Mouse (Mus musculus) right cerebral cortex, postnatal 14 days (tissue): ENCODE data around the gene Pank4.

Experiments
- DNase-seq: peaks from one replicate; pipeline ENCODE4 v3.0.0; 2022

Gene Pank4

GRCm38 (mm10) chr4:154972546-154972945 is 8.6 kb downstream of the Pank4 start:
- no peak for DNase-seq

GRCm38 (mm10) chr4:154974163-154974611 is 10.3 kb downstream of the Pank4 start:
- no peak for DNase-seq

DNA sequence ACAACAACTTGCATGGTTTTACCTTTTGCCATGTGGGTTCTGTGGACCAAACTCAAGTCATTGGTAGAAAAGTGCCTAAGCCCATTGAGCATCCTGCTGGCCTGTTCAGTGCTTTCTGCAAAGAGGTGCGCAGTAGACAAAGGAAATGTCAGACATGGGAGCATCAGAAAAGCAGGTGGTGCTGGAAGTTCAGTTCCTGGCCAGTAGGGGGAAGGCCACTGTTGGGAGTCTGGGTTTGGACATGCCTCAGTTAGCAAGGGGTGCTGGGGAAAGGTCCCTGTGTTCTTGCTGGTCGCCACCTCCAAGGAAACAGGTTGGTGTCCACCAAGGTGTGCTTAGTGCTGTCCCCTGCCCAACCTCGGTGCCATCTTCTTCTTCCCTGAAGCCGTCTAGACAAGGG is 16.2 kb downstream of the Pank4 start:
- DNase-seq = no peak

- no peak for DNase-seq
Observed at GRCm38 (mm10) chr4:154981076-154981475, 17.2 kb downstream of the Pank4 start.

- DNase-seq = peak; percentile 78
Observed at GRCm38 (mm10) chr4:154981530-154981929, 17.6 kb downstream of the Pank4 start.

GRCm38 (mm10) chr4:154982247-154983120 is 18.6 kb downstream of the Pank4 start:
- DNase-seq = no peak

GRCm38 (mm10) chr4:154983767-154984166 is 19.8 kb downstream of the Pank4 start:
- no peak for DNase-seq

DNA sequence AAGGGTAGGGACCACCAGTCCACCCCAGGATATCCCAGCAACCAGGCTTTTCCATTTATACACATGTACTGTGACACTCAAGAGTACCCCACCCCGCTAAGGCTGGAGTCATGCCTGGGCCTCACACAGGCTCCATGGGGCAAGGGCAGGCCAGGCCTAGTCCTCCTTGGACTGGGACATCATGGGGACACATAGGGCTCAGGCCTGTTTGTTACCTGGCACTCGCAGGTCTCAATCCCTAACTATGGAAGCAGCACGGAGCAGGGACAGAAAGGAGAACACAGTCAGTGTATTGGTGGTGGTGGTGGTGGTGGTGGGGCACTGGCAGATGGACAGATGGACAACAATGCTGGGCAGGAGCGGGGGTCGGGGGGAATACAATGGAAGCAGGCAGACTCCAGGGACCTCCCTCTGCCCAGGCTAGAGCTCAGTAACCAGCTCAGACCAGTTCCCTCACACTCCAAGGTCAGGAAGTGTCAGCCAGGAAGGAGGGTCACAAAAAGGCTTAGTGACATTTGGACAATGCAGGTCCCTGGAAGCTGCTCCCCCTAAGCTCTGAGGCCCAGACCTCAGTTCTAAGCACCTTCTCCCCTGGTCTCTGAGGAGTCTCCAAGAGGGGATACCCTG is 21.3 kb downstream of the Pank4 start:
- DNase-seq = no peak

DNA sequence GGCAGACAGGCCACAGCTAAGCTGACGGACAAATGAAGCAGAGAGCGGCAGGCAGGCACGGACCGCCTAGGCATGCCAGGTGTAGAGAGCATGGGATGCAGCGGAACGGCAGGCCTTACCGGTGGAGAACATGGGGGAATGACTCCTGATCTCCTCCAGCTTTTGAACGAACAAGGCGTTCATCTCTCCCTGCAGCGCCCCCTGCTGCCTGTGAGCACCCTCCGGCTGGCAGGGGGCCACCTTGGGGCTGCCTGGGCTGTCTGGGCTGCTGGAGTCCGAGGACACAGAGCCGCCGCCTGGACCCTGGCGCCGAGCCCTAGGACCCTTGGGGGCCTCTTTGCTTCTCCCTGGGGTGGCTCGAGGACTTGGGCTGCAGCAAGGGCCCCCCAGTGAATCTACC is 22.2 kb downstream of the Pank4 start:
- peak; percentile 89 for DNase-seq

- no peak for DNase-seq
Observed at GRCm38 (mm10) chr4:154986750-154987149, 22.8 kb downstream of the Pank4 start.

- no peak for DNase-seq
Observed at GRCm38 (mm10) chr4:154994876-154995275, 31.0 kb downstream of the Pank4 start.

DNA sequence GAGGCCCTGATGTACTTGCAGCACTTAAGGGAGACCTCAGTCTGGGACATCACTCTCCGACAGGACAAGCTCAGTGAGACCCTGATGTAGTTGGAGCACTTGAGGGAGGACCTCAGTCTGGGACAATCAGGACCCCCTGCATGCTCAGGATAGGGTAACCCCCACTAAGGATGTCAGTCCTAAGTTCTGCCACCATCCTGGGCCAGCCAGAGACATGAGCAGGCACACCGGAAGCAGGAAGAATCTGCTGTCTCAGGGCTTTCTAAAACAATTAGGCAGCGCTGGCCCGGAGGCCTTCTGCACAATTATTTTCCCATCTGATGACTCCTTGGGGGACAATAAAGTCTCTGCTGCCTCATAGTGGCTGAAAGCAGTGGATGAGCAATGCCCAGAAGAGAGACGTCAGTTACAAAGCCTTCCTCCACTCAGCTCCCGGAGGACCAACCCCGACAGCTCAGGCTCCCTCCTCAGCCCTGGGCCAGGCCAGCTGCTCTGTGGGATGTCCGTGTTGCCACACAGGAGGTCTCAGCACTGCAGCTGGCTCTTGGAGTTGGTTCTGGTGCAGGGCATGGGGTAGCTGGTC is 32.7 kb downstream of the Pank4 start:
- no peak for DNase-seq

- DNase-seq = no peak
Observed at GRCm38 (mm10) chr4:154999379-154999778, 35.5 kb downstream of the Pank4 start.

DNA sequence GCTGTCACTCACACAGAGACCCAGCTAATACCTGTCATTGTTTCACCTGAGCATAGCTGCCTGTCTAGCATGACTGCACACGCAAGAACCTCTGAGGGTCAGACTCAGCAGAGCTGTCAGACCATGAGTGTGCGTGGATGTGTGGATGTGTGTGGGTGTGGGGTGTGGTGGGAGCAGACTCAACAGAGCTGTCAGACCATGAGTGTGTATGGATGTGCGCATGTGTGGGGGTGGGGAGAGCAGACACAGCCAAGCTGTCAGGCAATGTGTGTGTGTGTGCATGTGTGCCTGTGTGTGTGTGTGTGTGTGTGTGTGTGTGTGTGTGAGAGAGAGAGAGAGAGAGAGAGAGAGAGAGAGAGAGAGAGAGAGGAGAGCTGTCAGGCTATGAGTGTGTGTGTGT is 41.4 kb downstream of the Pank4 start:
- DNase-seq = no peak

DNA sequence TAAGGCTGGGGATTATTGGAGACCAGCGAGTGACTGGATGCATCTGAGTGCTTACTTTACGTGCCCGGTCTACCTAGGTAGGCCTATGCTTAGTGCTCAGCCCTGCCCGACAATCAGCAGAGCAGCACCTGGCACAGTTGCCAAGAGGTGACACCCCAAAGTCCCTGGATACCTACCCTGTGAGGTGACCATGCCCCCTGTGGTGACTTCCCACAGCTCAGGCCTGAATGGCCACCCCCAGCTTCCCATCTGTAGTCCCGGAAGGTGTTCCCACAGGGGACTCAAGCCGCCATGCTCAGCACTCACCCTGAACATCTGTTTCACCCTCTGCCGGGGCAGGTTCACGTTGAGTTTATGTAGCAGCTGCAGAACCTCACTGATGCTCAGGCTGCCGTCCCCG is 42.4 kb downstream of the Pank4 start:
- DNase-seq = no peak

DNA sequence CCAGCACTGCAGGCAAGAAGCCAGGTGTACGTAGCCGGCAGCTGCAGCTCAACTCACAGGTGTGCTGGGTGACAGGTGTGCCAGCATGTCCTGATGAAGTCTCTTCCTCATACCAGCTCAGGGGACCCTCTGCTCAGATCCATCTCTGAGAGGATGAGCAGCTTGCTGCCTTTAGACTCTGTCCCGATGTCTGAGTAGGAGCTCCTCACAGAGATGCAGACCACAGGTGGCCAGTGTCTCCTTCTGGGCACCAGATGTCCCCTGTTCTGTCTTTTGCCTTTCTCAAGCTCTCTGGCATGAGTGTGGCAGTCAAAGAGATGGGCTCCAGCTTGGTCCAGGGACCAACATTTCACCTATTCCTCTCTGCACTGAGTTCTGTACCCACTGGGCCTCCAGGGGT is 43.7 kb downstream of the Pank4 start:
- DNase-seq = no peak

DNA sequence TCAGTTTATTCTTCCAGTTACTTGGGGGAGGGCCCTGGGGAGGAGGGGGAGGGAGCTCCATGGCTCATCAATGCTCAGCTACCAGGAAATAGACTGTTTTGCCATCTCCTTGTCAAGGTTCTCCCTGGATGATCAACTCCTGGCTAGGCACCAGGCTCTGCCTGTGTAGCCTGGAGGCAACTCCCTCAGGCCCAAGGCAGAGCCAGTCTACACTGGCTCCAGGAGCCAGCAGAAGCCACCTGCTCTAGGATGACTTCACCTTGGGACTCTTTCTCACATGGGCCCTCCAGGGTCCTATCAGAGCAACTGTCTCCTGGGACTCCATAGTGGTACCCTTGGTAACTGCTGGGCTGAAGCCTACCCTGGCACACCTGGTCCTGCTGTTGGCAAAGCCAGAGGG is 44.2 kb downstream of the Pank4 start:
- DNase-seq = no peak

DNA sequence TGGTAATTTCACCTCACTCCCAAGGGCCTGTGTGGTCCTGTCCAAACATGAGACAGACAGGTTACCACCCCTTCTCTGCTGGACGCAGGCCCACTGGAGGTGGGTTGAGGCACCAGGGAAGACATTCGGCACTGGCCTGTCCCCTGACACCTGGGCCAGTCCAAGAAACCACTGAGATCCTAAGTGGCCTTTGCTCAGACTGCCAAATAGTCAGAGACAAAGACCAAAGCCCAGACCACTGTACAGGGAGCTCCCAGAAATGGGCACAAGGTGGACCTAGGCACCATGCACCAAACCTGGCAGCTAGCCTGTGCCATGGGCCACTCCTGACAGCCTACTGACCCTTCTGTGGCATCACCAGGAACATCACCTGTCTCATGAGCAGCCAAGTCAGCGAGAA is 45.3 kb downstream of the Pank4 start:
- DNase-seq = no peak

DNA sequence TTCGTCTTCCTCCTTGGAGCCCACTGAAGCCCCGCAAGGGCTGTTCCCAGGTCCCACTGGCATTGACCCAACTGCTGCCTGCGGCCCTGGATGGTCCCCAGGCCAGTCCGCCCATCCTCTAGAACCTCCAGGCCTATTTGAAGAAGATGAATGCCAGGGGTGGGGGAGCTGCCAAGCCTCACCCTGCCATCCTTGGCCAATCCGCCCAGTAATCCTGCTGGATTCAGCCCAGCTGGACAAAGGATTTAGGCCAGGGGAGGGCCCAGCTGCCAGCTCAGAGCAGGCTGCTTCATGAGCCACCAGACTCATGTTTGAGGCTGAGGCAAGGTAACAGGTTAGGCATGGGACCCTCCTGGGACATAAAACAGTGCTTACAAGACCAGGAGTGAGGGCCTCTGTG is 46.9 kb downstream of the Pank4 start:
- DNase-seq = peak; percentile 55

DNA sequence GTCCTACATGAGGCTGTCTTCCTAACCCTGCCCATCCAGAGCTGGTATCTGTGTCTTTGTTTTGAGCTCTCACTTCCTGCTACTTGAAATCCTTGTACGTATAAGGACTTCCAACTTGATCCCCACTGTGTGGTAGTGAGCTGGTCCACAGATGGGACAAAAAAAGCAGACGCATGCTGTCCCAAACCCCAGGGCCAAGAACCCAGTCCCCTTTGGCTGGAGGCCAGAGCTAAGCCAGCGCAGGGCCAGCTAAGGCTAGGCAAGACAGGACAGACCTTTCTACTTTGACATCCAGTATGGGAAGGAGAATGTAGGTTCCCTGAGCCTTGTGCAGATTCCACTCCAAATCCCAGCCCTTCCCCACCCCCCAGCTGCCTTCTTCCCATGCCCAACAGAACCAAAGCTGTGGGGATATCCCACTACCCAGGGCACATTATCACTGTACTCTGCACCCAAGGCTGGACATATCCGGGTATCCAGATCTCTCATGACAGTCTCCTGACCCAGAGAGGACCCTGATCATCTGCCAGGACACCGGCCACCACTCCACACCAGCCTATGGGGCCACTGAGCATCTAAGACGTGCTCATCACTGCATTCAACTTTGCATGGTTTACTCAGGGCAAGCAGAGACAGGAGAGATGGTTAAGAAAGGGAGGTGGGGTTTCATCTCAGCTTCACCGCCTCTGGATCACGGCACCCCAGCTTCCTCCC is 47.5 kb downstream of the Pank4 start:
- no peak for DNase-seq

GRCm38 (mm10) chr4:155012115-155012514 is 48.2 kb downstream of the Pank4 start:
- DNase-seq = no peak

- peak; percentile 55 for DNase-seq
Observed at GRCm38 (mm10) chr4:155012788-155013187, 48.9 kb downstream of the Pank4 start.

DNA sequence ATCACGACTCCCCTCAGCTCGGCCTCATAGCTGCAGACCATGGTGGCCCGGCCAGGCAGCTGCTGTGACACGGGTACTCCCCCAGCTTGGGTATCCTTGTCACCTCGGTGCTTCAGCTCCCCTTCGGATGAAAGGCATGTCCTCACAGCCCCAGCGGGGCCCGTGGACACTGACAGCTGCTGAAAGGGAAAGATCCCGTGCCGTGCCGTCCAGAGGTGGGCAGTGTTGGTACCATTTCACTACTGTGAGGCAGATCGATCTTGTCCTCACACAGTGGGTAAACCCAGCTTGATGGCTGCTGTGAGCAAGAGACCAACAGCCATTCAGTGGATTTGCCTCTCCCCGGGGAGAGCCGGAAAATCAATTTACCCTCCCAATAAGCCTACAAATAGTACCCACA is 50.3 kb downstream of the Pank4 start:
- no peak for DNase-seq
